Comparison of ENCODE assay signal across 8 mouse cellular contexts in the genomic region with DNA sequence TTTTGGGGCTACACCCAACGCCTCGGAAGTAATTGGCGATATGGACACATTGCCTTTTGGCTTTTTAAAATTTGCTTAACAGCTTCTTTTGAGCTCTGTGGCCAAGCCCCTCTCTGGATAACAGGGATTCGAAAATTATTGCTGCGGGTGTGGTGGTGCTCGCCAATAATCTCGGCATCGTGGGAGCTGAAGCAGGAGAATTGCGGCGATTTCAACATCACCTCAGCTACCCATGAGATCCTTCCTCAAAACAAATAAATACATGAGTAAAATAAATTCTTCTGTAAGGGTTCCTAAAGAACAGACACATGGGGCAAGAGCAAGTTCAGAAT. TPM values are rescaled to one million over a fixed set of nuclear protein-coding genes. Genes with fewer than 3 reads are reported as not detected.
DNase-seq lines count a peak whose midpoint lies in the region; ATAC-seq and TF ChIP-seq lines count a peak whose summit lies in the region.

No protein-coding gene starts in this region.

- no peak; the same call in 1 of the 2 replicates for TF ChIP-seq EP300 in liver, postnatal 0 days (IDR thresholded peaks at IDR 0.05; ENCODE audit: low read depth)

- no peak for TF ChIP-seq CTCF in E14TG2a.4 (conservative IDR thresholded peaks at IDR 0.05; ENCODE audit: low read length)
- no peak for TF ChIP-seq CTCF in liver, postnatal 0 days (IDR thresholded peaks at IDR 0.05; ENCODE audit: low read depth)

- peak overlapping the region; percentile 97 for H3K27ac ChIP-seq in heart, embryonic 10.5 days
- peak overlapping the region; percentile 92 for H3K27ac ChIP-seq in liver, postnatal 0 days (ENCODE audit: low read depth)

- peak overlapping the region; percentile 90 for H3K9ac ChIP-seq in liver, postnatal 0 days (replicated peaks)

- H3K4me2 ChIP-seq in liver, postnatal 0 days (ENCODE audit: low read depth, low read length), result peak overlapping the region; percentile 78

- H3K4me3 ChIP-seq in heart, embryonic 10.5 days, result peak overlapping the region; percentile 97
- peak overlapping the region; percentile 97 for H3K4me3 ChIP-seq in E14TG2a.4 (replicated peaks; ENCODE audit: low read length)
- peak overlapping the region; percentile 88 for H3K4me3 ChIP-seq in liver, postnatal 0 days (ENCODE audit: low read depth, low read length)

- peak; percentile 30 for ATAC-seq in granulocyte monocyte progenitor cell, adult 5-6 weeks (replicated peaks; ENCODE audit: poor library complexity, severe bottlenecking)
- peak; percentile 17; the same call in 1 of the 2 replicates for ATAC-seq in liver, postnatal 0 days
- no peak for ATAC-seq in cerebellum, adult (ENCODE audit: insufficient number of reproducible peaks, low FRiP score, low TSS enrichment)

- intact Hi-C loops in heart, postnatal 36 days (cut with DNase I), result no loop called here

- peaks cover 37% of the 10 kb centered on the region for H3K36me3 ChIP-seq in heart, embryonic 10.5 days
- H3K36me3 ChIP-seq in E14TG2a.4 (ENCODE audit: insufficient read depth, low read length), result peaks cover 45% of the 10 kb centered on the region
- peaks cover 31% of the 10 kb centered on the region for H3K36me3 ChIP-seq in liver, postnatal 0 days (replicated peaks; ENCODE audit: insufficient read depth, low read length)

- DNase-seq in heart, embryonic 10.5 days (ENCODE audit: low spot score), result no peak
- DNase-seq in heart, postnatal 36 days, result no peak
- no peak for DNase-seq in liver, postnatal 0 days
- DNase-seq in layer of hippocampus, adult 9-10 months (ENCODE audit: low spot score), result no peak
- DNase-seq in right cerebral cortex, postnatal 4 days, result no peak

- under 1% methylated on average over 10 of the region's 10 CpGs for WGBS in heart, embryonic 10.5 days
- WGBS in liver, postnatal 0 days (ENCODE audit: insufficient replicate concordance), result 0% methylated on average over 10 of the region's 10 CpGs

- H3K9me3 ChIP-seq in heart, embryonic 10.5 days, result no peaks in the 10 kb centered on the region
- no peaks in the 10 kb centered on the region for H3K9me3 ChIP-seq in E14TG2a.4 (ENCODE audit: low read length)
- no peaks in the 10 kb centered on the region for H3K9me3 ChIP-seq in liver, postnatal 0 days (ENCODE audit: low read length)

- no peaks in the 10 kb centered on the region for H3K27me3 ChIP-seq in heart, embryonic 10.5 days (ENCODE audit: insufficient read depth, poor library complexity, severe bottlenecking)
- no peaks in the 10 kb centered on the region for H3K27me3 ChIP-seq in E14TG2a.4 (ENCODE audit: insufficient read depth, low read length)
- H3K27me3 ChIP-seq in liver, postnatal 0 days (ENCODE audit: insufficient read depth, low read length), result no peaks in the 10 kb centered on the region

- H3K4me1 ChIP-seq in heart, embryonic 10.5 days, result peaks cover 13% of the 10 kb centered on the region
- peaks cover 48% of the 10 kb centered on the region for H3K4me1 ChIP-seq in E14TG2a.4 (replicated peaks; ENCODE audit: low read depth, low read length)
- peaks cover 10% of the 10 kb centered on the region for H3K4me1 ChIP-seq in liver, postnatal 0 days (ENCODE audit: insufficient read depth)

RNA-seq across cellular contexts. Expression of a gene that starts 0.3 kb away (rescaled TPM):
- polyA plus RNA-seq in heart, embryonic 10.5 days (2016; fragmentation: Nextera tagmentation; extraction: Ambion mirVana), result 387 and 414 TPM in 2 replicates
- total RNA-seq in heart, postnatal 36 days (2021), result 100 to 1,000 TPM; 522 TPM
- total RNA-seq in granulocyte monocyte progenitor cell, adult 5-6 weeks (2014; fragmentation: Nextera tagmentation), result 2,177 and 2,335 TPM in 2 replicates
- 2,263 and 3,329 TPM in 2 replicates for total RNA-seq in granulocyte monocyte progenitor cell, adult 5-6 weeks (2017)
- 409 and 433 TPM in 2 replicates for polyA plus RNA-seq in liver, postnatal 0 days (2015; fragmentation: Nextera tagmentation; extraction: Ambion mirVana)

RNA-seq across cellular contexts. Expression of a gene that starts 6.8 kb away (rescaled TPM):
- polyA plus RNA-seq in heart, embryonic 10.5 days (2016; fragmentation: Nextera tagmentation; extraction: Ambion mirVana), result 0.30 TPM in 1 of 2 replicates, not detected in the other
- total RNA-seq in heart, postnatal 36 days (2021), result not detected
- total RNA-seq in granulocyte monocyte progenitor cell, adult 5-6 weeks (2014; fragmentation: Nextera tagmentation), result not detected in 2 replicates
- not detected in 2 replicates for total RNA-seq in granulocyte monocyte progenitor cell, adult 5-6 weeks (2017)
- polyA plus RNA-seq in liver, postnatal 0 days (2015; fragmentation: Nextera tagmentation; extraction: Ambion mirVana), result not detected in 2 replicates

RNA-seq across cellular contexts. Expression of a gene that starts 16.2 kb away (rescaled TPM):
- 11.6 and 17.0 TPM in 2 replicates for polyA plus RNA-seq in heart, embryonic 10.5 days (2016; fragmentation: Nextera tagmentation; extraction: Ambion mirVana)
- total RNA-seq in heart, postnatal 36 days (2021), result 1 to 10 TPM; 7.5 to 7.9 TPM
- total RNA-seq in granulocyte monocyte progenitor cell, adult 5-6 weeks (2014; fragmentation: Nextera tagmentation), result 9.0 and 13.0 TPM in 2 replicates
- 16.3 and 18.9 TPM in 2 replicates for total RNA-seq in granulocyte monocyte progenitor cell, adult 5-6 weeks (2017)
- 5.5 and 5.8 TPM in 2 replicates for polyA plus RNA-seq in liver, postnatal 0 days (2015; fragmentation: Nextera tagmentation; extraction: Ambion mirVana)

RNA-seq across cellular contexts. Expression of a gene that starts 16.3 kb away (rescaled TPM):
- polyA plus RNA-seq in heart, embryonic 10.5 days (2016; fragmentation: Nextera tagmentation; extraction: Ambion mirVana), result 50.8 and 65.1 TPM in 2 replicates
- total RNA-seq in heart, postnatal 36 days (2021), result 10 to 100 TPM; 37.7 to 40.7 TPM
- total RNA-seq in granulocyte monocyte progenitor cell, adult 5-6 weeks (2014; fragmentation: Nextera tagmentation), result 60.5 and 60.7 TPM in 2 replicates
- 92.5 and 124 TPM in 2 replicates for total RNA-seq in granulocyte monocyte progenitor cell, adult 5-6 weeks (2017)
- 30.0 and 32.2 TPM in 2 replicates for polyA plus RNA-seq in liver, postnatal 0 days (2015; fragmentation: Nextera tagmentation; extraction: Ambion mirVana)

RNA-seq across cellular contexts. Expression of a gene that starts 38.0 kb away (rescaled TPM):
- polyA plus RNA-seq in heart, embryonic 10.5 days (2016; fragmentation: Nextera tagmentation; extraction: Ambion mirVana), result 0.96 and 1.3 TPM in 2 replicates
- 10 to 100 TPM; 20.6 to 21.7 TPM for total RNA-seq in heart, postnatal 36 days (2021)
- 23.4 and 28.1 TPM in 2 replicates for total RNA-seq in granulocyte monocyte progenitor cell, adult 5-6 weeks (2014; fragmentation: Nextera tagmentation)
- 16.6 and 20.8 TPM in 2 replicates for total RNA-seq in granulocyte monocyte progenitor cell, adult 5-6 weeks (2017)
- polyA plus RNA-seq in liver, postnatal 0 days (2015; fragmentation: Nextera tagmentation; extraction: Ambion mirVana), result 0.53 and 0.59 TPM in 2 replicates

Comparison
In these comparisons a context has a peak if more than half of its experiments do, and no peak if none do; other contexts are left out.
1. RNA of a gene that starts 0.3 kb away (total RNA-seq): 2,177 to 3,329 TPM in granulocyte monocyte progenitor cell, adult 5-6 weeks; 522 TPM in heart, postnatal 36 days; every median in the first group is over 4 times any median in the second.
2. Peak in every context shown above with its lines, with median percentiles within 50 percentile points of each other: H3K4me3 ChIP-seq.